Mouse (Mus musculus) forebrain, embryonic 16.5 days (tissue): Measurements from ENCODE around the gene Slc41a2. TPM values are rescaled to one million over a fixed set of nuclear protein-coding genes. Genes with fewer than 3 reads are reported as not detected.
A peak's percentile ranks its signal among the peaks of the same experiment; 100 is the strongest.
"Not testable (repeated sequence)": the region's sequence is repeated elsewhere in the genome, so short reads cannot be mapped to it uniquely, and the experiment has no call there.

Experiments used
- ATAC-seq: fragments of 200-750 bp; cut with Nextera tagmentation; 2 replicates; pipeline ENCODE4 v1.8.0; 2017; ENCODE audit warnings: mild to moderate bottlenecking, moderate library complexity
- H3K27ac ChIP-seq: fragments of 300-500 bp; sonication (generic); 2 replicates; pipeline ENCODE4 v1.5.1; 2014; ENCODE audit warnings: low read length, control low read depth
- H3K27me3 ChIP-seq: fragments of 300-500 bp; sonication (generic); replicated peaks from 2 replicates; pipeline ENCODE4 v1.6.1; 2014; ENCODE audit warnings: low read length; ENCODE audit not compliant: control insufficient read depth, insufficient read depth
- H3K36me3 ChIP-seq: fragments of 300-500 bp; sonication (generic); 2 replicates; pipeline ENCODE4 v1.6.1; 2014; ENCODE audit not compliant: control insufficient read depth, insufficient read depth
- H3K4me1 ChIP-seq: fragments of 300-500 bp; sonication (generic); replicated peaks from 2 replicates; pipeline ENCODE4 v1.6.1; 2014; ENCODE audit warnings: low read length; ENCODE audit not compliant: control insufficient read depth, insufficient read depth
- H3K4me2 ChIP-seq: fragments of 300-500 bp; sonication (generic); 2 replicates; pipeline ENCODE4 v1.6.1; 2014; ENCODE audit warnings: mild to moderate bottlenecking, low read length, control low read depth
- H3K4me3 ChIP-seq: fragments of 300-500 bp; sonication (generic); replicated peaks from 2 replicates; pipeline ENCODE4 v1.5.1; 2014; ENCODE audit warnings: mild to moderate bottlenecking, low read length, control low read depth
- H3K9ac ChIP-seq: fragments of 300-500 bp; sonication (generic); replicated peaks from 2 replicates; pipeline ENCODE4 v1.6.1; 2014; ENCODE audit warnings: low read depth, low read length, control low read depth
- H3K9me3 ChIP-seq: fragments of 300-500 bp; sonication (generic); 2 replicates; pipeline ENCODE4 v1.6.1; 2016; ENCODE audit warnings: low read length; ENCODE audit not compliant: control insufficient read depth
- WGBS: fragments of 180-500 bp; shearing (Covaris S2); extraction: QIAGEN DNeasy Blood & Tissue Kit; methylation state at CpG from one replicate; pipeline ENCODE4 v1.1.7; 2014; 5-methylcytosine and 5-hydroxymethylcytosine counted together
- polyA plus RNA-seq: library from polyadenylated mRNA; unstranded; fragments of >200 nt; fragmentation: Nextera tagmentation; extraction: Ambion mirVana; gene quantifications from 2 replicates; pipeline ENCODE4 v1.2.1, GENCODE M21; 2015

Slc41a2 gene
- polyA plus RNA-seq, 1 experiment from 2014 or later: 6.8 TPM

DNA sequence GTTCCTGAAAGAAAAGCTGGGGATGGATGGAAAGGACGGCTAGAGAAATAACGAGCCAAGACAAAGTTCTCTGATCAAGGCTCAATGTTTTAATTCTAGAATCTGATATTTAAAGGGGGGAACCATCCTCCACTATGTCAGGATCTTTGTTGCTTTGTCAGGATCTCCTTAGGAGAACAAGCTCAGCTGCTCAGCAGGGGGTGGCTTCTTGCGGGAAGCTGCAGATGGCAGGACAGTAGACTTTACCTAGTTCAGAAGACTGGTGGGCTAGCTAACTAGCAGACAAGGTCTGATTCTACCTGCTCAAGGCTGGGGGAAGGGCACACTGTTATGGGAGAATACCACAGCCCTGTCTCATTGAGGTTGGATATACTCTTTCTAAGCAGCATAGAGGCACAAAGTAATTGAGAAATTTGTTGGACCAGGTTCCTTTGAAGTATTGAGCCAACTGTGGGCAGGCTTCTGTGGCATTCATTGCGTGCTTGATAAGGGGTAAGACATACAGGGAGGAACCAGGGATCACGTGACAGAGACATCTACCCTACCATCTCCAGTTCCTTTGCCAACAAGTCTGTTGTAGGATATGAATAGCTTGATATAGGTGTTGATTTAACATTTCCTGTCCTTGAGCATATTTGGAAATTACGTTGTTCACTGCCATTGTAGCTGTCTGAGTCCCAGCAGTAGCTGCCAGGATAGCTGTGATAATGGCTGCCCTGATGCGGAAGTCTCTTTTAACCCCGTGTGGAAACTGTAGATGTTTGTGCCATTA lies 39.4 kb upstream of the Slc41a2 start:
- Histone ChIP-seq H3K4me2 (no peak overlapping the region), H3K36me3 (0 out of 2 replicates have a peak, but pooled peaks cover 5% of the 10 kb centered on the region), H3K4me1 (no peaks in the 10 kb centered on the region), H3K9ac (no peak overlapping the region), H3K4me3 (no peak overlapping the region), H3K27ac (no peak overlapping the region), H3K9me3 (no peaks in the 10 kb centered on the region), H3K27me3 (no peaks in the 10 kb centered on the region)
- 86% methylated on average over 8 of the region's 8 CpGs for WGBS
- no peak for ATAC-seq

DNA sequence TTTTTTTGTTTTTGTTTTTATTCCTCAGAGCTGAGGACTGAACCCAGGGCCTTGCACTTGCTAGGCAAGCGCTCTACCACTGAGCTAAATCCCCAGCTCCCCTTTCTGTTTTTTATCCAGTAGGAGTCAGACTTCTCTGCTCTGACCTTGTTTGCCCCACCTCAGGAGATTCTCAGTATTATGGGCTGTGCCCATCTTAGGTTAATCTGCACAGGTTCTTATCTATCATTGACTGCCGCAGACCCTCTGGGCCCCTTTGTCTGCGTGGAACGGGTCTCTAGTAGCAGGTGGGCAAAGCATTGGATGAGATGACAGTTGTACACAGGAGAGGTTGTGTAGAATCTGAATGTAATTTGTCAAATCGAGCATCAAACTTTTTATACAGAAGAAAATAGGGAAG lies 37.8 kb upstream of the Slc41a2 start:
- peaks cover 11% of the 10 kb centered on the region; the same call in 1 of the 2 replicates for H3K36me3 ChIP-seq
- not testable (repeated sequence) for H3K9me3 ChIP-seq, H3K27me3 ChIP-seq, H3K4me2 ChIP-seq, H3K27ac ChIP-seq, ATAC-seq, H3K4me3 ChIP-seq, H3K4me1 ChIP-seq, H3K9ac ChIP-seq
- 94% methylated on average over 5 of the region's 5 CpGs for WGBS

DNA sequence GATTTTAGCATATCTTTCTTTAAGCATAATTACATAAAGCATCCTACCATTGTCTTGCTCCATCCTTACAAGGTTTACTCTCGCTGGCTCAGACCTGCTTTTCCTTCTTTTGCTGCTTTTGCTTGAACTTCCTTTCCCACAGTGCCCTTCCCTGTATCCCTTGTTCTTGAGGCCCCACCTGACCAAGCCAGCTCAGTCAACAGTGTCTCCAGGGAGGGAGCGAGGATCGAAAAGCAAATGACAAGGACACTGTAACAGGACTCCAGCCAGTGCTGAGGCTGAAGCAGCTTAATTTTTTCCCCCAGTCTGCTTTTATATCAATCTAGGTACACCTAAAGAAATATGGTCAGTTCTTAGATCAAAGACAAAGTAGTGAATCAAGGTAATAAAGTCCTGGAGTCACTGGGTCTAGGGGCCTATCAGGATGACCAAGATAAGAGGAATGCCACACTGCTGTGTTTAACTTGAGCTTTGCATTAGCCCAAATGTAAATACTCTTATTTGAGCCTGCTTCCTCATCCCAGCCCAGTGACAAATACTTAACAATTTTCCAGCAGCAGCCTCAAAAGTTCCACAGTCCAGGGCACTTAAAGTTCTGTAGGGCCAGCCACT lies 36.5 kb upstream of the Slc41a2 start:
- no peak overlapping the region for H3K9ac ChIP-seq
- no peaks in the 10 kb centered on the region for H3K9me3 ChIP-seq
- no peak overlapping the region for H3K4me2 ChIP-seq
- no peaks in the 10 kb centered on the region for H3K4me1 ChIP-seq
- 95% methylated on average over 3 of the region's 3 CpGs for WGBS
- no peak overlapping the region for H3K4me3 ChIP-seq
- ATAC-seq: no peak
- no peaks in the 10 kb centered on the region for H3K27me3 ChIP-seq
- H3K27ac ChIP-seq: no peak overlapping the region
- peaks cover 11% of the 10 kb centered on the region; the same call in 1 of the 2 replicates for H3K36me3 ChIP-seq

DNA sequence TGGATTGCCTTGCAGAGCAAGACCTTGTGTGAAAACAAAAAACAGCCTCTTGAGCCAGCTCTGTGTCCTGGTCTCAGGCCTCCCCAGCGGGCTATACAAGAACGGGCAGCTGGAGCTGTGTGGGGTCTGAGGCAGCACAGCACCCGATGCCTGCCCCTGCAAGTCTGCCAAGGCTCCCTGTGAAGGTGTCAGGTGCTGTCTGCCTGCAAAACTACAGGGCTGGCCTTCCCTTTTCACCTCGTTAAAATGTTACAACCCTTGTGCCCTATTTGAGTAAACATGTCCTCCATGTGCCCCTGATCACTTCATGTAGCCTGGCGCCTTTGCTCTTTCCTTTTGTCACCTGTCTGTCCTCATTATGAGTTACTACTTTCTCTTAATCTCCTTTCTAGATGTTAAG lies 31.2 kb upstream of the Slc41a2 start:
- Histone ChIP-seq H3K9me3 (no peaks in the 10 kb centered on the region), H3K27ac (no peak overlapping the region), H3K36me3 (peaks cover 35% of the 10 kb centered on the region), H3K4me1 (no peaks in the 10 kb centered on the region), H3K27me3 (no peaks in the 10 kb centered on the region), H3K9ac (no peak overlapping the region), H3K4me3 (no peak overlapping the region), H3K4me2 (no peak overlapping the region)
- ATAC-seq: no peak
- 66% methylated on average over 5 of the region's 5 CpGs for WGBS

DNA sequence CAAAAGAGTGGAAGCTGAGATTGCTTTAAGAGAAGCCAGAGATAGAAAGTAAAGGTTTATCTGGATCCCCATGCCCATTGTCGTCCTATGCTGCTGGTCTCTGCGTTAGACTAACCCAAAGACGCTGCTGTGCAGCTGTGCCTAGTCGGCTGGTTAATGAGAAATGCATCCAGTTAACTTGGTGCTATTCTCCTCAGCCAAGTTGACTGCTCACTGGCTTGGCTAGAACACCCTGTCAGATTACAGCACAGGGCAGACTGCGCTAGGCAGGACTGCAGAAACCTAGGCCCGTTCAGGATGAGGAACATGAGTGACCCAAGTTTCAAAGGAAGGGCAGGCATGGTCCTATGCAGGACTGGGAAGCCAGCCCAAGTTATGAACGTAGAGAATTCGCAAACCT lies 25.8 kb upstream of the Slc41a2 start:
- H3K9ac ChIP-seq: no peak overlapping the region
- ATAC-seq: no peak
- peaks cover 17% of the 10 kb centered on the region for H3K4me1 ChIP-seq
- H3K9me3 ChIP-seq: no peaks in the 10 kb centered on the region
- peaks cover 25% of the 10 kb centered on the region for H3K36me3 ChIP-seq
- no peaks in the 10 kb centered on the region for H3K27me3 ChIP-seq
- WGBS: 94% methylated on average over 8 of the region's 8 CpGs
- H3K4me3 ChIP-seq: no peak overlapping the region
- no peak overlapping the region for H3K27ac ChIP-seq
- no peak overlapping the region for H3K4me2 ChIP-seq

DNA sequence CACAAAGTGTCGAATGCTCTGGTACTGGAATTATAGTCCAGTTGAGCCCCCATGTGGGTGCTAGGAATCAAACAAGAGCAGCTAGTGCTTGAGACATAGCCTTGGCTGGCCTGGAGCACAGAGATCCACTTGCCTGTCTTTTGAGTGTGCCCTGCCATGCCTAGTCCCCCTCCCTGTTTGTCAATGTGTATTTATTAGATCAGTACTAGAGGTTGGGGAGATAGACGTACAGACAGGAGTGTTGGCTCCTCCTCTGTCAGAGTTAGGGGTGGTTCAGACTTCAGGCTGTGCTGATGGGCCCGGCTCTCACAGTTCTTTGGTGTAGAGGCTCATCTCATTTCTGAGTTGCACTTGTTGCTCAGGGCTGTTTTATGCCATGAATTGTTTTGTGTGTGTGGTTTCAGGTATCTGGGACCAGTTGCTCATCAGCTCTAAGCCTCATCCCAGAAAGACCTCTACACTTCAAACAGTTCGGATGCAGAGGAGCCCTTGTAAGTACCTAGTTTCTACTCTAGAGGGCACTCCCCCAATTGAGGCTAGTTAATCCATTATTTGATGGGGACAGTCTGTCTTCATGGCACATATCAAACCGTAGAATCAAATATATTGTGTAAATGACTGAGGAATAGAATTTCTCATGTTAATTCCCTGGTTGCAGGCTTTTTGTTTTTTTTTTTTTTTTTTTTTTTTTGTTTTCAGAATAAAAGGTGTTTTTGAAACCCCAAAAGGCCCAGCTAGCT lies 24.1 kb upstream of the Slc41a2 start:
- Histone ChIP-seq H3K9ac (no peak overlapping the region), H3K36me3 (peaks cover 18% of the 10 kb centered on the region), H3K4me3 (no peak overlapping the region), H3K9me3 (no peaks in the 10 kb centered on the region), H3K27ac (no peak overlapping the region), H3K4me1 (peaks cover 17% of the 10 kb centered on the region), H3K4me2 (peak overlapping the region; percentile 79; the same call in 1 of the 2 replicates), H3K27me3 (no peaks in the 10 kb centered on the region)
- 46% methylated on average over 5 of the region's 5 CpGs for WGBS
- ATAC-seq: no peak

DNA sequence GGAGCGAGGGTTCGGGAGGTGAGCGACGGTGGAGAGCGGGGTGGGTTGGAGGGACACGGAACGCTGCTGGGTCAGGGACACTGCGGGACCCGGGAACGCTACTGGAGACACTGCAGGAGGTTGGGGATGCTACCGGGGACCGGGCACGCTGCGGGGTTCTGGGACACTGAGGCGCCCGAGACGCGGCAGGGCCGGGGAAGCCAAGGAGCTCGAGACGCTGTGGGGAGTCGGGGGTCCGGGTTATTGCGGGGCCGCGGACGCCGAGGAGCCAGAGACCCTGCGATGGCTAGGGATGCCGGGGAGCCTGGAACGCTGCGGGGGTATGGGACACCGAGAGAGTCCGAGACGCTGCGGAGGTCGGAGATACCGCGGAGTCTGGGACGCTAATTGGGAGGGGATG lies 22.7 kb upstream of the Slc41a2 start:
- peaks cover 17% of the 10 kb centered on the region for H3K4me1 ChIP-seq
- peak overlapping the region; percentile 69 for H3K27ac ChIP-seq
- H3K27me3 ChIP-seq: no peaks in the 10 kb centered on the region
- H3K36me3 ChIP-seq: peaks cover 6% of the 10 kb centered on the region; the same call in 1 of the 2 replicates
- WGBS: under 1% methylated on average over 40 of the region's 40 CpGs
- peak overlapping the region; percentile 79 for H3K4me3 ChIP-seq
- peak; percentile 68 for ATAC-seq
- H3K9me3 ChIP-seq: no peaks in the 10 kb centered on the region
- peak overlapping the region; percentile 79 for H3K4me2 ChIP-seq
- peak overlapping the region; percentile 77 for H3K9ac ChIP-seq

DNA sequence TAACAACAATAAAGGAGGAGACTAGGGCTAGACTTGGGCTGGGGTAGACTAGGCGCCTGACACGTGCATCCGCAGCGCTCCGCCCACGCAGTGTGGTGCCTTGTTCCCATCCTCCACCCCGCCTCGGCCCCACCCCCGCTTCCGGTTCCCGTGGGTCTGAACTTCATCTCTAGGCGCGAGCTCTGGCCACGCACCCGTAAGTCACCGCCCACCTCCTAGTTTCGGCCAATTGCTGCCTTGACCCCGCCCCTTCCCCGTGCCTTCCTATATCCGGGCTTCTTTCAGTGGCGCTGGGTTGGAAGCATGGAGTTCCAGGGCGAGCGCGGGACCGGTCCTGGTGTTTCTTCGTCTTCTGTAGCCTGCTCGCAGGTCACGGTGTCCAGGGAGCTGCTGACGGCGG lies 22.3 kb upstream of the Slc41a2 start, which contains the start of gene D10Wsu102e:
Gene D10Wsu102e, plus strand, starts transcription at position 266 of the 400 bp plus-strand sequence.
- H3K27ac ChIP-seq: peak within 1 kb of the TSS; percentile 84
- peak within 1 kb of the TSS; percentile 79 for H3K4me2 ChIP-seq
- ATAC-seq: peak; percentile 98
- H3K36me3 ChIP-seq: peaks cover 6% of the 10 kb centered on the region; the same call in 1 of the 2 replicates
- peak within 1 kb of the TSS; percentile 77 for H3K9ac ChIP-seq
- WGBS: under 1% methylated on average over 30 of the region's 30 CpGs
- peak within 1 kb of the TSS; percentile 79 for H3K4me3 ChIP-seq
- no peaks in the 10 kb centered on the region for H3K9me3 ChIP-seq
- peaks cover 17% of the 10 kb centered on the region for H3K4me1 ChIP-seq
- no peaks in the 10 kb centered on the region for H3K27me3 ChIP-seq

DNA sequence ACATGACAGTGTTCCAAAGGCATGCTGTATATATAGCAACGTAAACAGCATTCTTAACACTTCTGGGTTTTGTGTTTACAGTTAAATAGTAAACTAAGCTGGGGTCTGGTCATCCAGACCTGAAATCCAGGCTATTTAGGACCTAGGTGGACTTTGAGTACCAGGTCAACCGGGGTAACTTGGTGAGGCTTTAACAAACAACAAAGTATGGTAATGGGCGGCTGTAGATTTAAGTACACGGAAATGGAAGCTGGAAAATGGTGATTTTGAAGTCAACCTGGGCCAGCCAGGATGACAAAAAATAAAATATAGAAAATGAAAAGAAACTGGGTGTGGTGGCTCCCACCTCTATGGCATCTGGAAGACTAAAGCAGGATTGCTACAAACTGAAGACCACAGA lies 21.8 kb upstream of the Slc41a2 start:
- Histone ChIP-seq H3K9ac (peak overlapping the region; percentile 57), H3K27ac (peak overlapping the region; percentile 84), H3K4me3 (peak overlapping the region; percentile 79), H3K36me3 (peaks cover 6% of the 10 kb centered on the region; the same call in 1 of the 2 replicates), H3K4me1 (peaks cover 17% of the 10 kb centered on the region), H3K27me3 (no peaks in the 10 kb centered on the region), H3K9me3 (no peaks in the 10 kb centered on the region), H3K4me2 (peak overlapping the region; percentile 79)
- no peak for ATAC-seq
- WGBS: 86% methylated on average over 4 of the region's 4 CpGs
